Mouse (Mus musculus) liver, embryonic 12.5 days (tissue): ENCODE measurements around the gene Vmn1r90. TPM values are rescaled to one million over a fixed set of nuclear protein-coding genes. Genes with fewer than 3 reads are reported as not detected.
"Not testable (repeated sequence)": the region's sequence is repeated elsewhere in the genome, so short reads cannot be mapped to it uniquely, and the experiment has no call there.

Experiments
- ATAC-seq: fragments of 200-750 bp; cut with Nextera tagmentation; 2 replicates; pipeline ENCODE4 v1.8.0; 2017; ENCODE audit warnings: moderate number of reproducible peaks, mild to moderate bottlenecking, moderate library complexity
- H3K27ac ChIP-seq: fragments of 300-500 bp; sonication (generic); 2 replicates; pipeline ENCODE4 v1.5.1; 2016; ENCODE audit warnings: mild to moderate bottlenecking
- H3K27me3 ChIP-seq: fragments of 300-500 bp; sonication (generic); replicated peaks from 2 replicates; pipeline ENCODE4 v1.6.1; 2016; ENCODE audit warnings: mild to moderate bottlenecking, moderate library complexity
- H3K36me3 ChIP-seq: fragments of 300-500 bp; sonication (generic); 2 replicates; pipeline ENCODE4 v1.6.1; 2016; ENCODE audit warnings: mild to moderate bottlenecking, moderate library complexity
- H3K4me1 ChIP-seq: fragments of 300-500 bp; sonication (generic); 2 replicates; pipeline ENCODE4 v1.6.1; 2016
- H3K4me2 ChIP-seq: fragments of 300-500 bp; sonication (generic); 2 replicates; pipeline ENCODE4 v1.6.1; 2016; ENCODE audit warnings: mild to moderate bottlenecking, moderate library complexity
- H3K4me3 ChIP-seq: fragments of 300-500 bp; sonication (generic); 2 replicates; pipeline ENCODE4 v1.5.1; 2016; ENCODE audit warnings: mild to moderate bottlenecking, moderate library complexity
- H3K9ac ChIP-seq: fragments of 300-500 bp; sonication (generic); 2 replicates; pipeline ENCODE4 v1.6.1; 2016; ENCODE audit warnings: mild to moderate bottlenecking, moderate library complexity
- H3K9me3 ChIP-seq: fragments of 300-500 bp; sonication (generic); replicated peaks from 2 replicates; pipeline ENCODE4 v1.6.1; 2016; ENCODE audit warnings: mild to moderate bottlenecking, moderate library complexity
- WGBS: fragments of 180-500 bp; shearing (Covaris S2); methylation state at CpG from one replicate; pipeline ENCODE4 v1.1.7; 2016; ENCODE audit not compliant: insufficient replicate concordance; 5-methylcytosine and 5-hydroxymethylcytosine counted together
- polyA plus RNA-seq: library from polyadenylated mRNA; unstranded; fragments of >200 nt; fragmentation: Nextera tagmentation; extraction: Ambion mirVana; gene quantifications from 2 replicates; pipeline ENCODE4 v1.2.1, GENCODE M21; 2016

The Vmn1r90 gene
- polyA plus RNA-seq = 0.04 and 0.07 TPM in 2 replicates

DNA sequence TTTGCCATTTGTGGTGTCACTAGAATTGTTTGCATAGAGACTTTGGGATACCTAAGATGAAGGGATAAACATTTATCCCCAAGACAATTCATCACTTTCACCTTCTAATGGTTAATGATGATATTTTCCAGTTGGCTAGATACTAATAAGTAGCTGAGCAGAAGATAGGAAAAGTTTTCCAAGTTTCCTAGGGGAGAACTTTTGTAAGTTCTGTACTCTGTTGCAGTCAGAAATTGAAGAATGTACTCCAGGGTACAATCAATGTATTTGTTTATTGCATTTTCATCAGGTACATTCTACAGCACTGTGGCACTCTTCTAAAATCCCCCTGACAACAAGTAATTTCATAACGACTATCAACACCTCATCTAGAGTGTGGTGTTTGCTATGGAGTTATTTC, at the start of gene Vmn1r90:
Vmn1r90 (minus strand) TSS at position 101 of the 400 bp plus-strand sequence.
- no peak for ATAC-seq
- 33% methylated on average over 1 of the region's 1 CpGs for WGBS
- no peaks in the 10 kb centered on the region for H3K36me3 ChIP-seq
- 0 out of 2 replicates have a peak, but pooled peaks cover 4% of the 10 kb centered on the region for H3K9me3 ChIP-seq
- H3K27me3 ChIP-seq = no peaks in the 10 kb centered on the region
- no peak within 1 kb of the TSS for H3K9ac ChIP-seq
- H3K4me1 ChIP-seq = no peaks in the 10 kb centered on the region
- H3K4me3 ChIP-seq = no peak within 1 kb of the TSS
- no peak within 1 kb of the TSS for H3K27ac ChIP-seq
- H3K4me2 ChIP-seq = no peak within 1 kb of the TSS

DNA sequence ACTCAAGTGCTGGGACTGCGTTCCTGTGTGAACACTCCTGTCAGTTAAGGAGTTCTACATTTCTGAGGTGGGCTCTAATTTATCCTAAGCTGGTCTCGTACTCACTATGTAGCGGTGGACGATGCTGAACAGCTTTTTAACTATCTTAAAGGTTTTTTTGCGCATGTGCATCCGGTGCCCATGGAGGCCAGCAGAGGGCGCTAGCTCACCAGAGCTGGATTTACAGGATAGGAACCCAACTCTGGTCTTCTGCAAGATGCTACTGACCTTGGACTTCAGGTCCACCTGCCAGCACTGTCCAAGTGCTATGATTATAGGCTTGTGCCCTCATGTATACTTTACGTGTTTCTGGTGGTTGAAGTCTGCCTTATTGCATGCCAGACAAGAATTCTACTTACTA, 29.7 kb upstream of the Vmn1r90 start:
- H3K9ac ChIP-seq, H3K4me1 ChIP-seq, H3K27ac ChIP-seq, H3K4me2 ChIP-seq, H3K36me3 ChIP-seq, H3K9me3 ChIP-seq, H3K4me3 ChIP-seq, H3K27me3 ChIP-seq, ATAC-seq: not testable (repeated sequence)
- 48% methylated on average over 8 of the region's 8 CpGs for WGBS

- no peak overlapping the region for H3K4me2 ChIP-seq
- no peak overlapping the region for H3K4me3 ChIP-seq
- H3K9me3 ChIP-seq = no peaks in the 10 kb centered on the region; the same call in 1 of the 2 replicates
- 68% methylated on average over 1 of the region's 1 CpGs for WGBS
- no peak overlapping the region for H3K27ac ChIP-seq
- H3K27me3 ChIP-seq = no peaks in the 10 kb centered on the region
- no peaks in the 10 kb centered on the region for H3K36me3 ChIP-seq
- H3K9ac ChIP-seq = no peak overlapping the region
- H3K4me1 ChIP-seq = no peaks in the 10 kb centered on the region
- ATAC-seq = no peak
Observed at GRCm38 (mm10) chr7:14552284-14552683, 11.0 kb downstream of the Vmn1r90 start.

DNA sequence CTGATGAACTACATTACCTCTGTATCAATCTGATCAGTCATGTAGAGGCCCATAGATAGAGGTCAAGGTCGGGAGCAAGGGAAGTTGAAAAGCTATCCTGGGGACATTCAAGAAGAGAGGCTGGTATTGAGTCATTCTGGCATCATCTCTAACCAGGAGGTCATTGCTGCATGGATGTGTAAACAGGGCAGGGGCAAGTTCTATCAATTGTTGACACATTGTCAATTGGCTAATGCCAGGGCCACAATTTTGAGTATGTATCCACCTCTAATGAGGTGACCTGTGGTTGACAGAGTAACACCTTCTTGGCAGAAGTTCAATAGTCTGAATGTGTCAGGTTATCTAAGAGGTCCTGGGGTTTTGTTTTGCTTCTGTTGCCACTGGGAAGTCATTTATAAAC, 38.0 kb downstream of the Vmn1r90 start:
- Histone ChIP-seq H3K9me3 (no peaks in the 10 kb centered on the region; the same call in 1 of the 2 replicates), H3K36me3 (no peaks in the 10 kb centered on the region), H3K27ac (no peak overlapping the region), H3K27me3 (no peaks in the 10 kb centered on the region), H3K4me1 (no peaks in the 10 kb centered on the region), H3K4me3 (no peak overlapping the region), H3K4me2 (no peak overlapping the region), H3K9ac (no peak overlapping the region)
- WGBS = 38% methylated on average over 1 of the region's 1 CpGs
- peak; percentile 59 for ATAC-seq

- no peak overlapping the region for H3K4me3 ChIP-seq
- no peak overlapping the region for H3K4me2 ChIP-seq
- no peaks in the 10 kb centered on the region for H3K4me1 ChIP-seq
- ATAC-seq = no peak
- no peaks in the 10 kb centered on the region for H3K27me3 ChIP-seq
- no peaks in the 10 kb centered on the region for H3K36me3 ChIP-seq
- H3K9ac ChIP-seq = no peak overlapping the region
- H3K27ac ChIP-seq = no peak overlapping the region
- 66% methylated on average over 1 of the region's 1 CpGs for WGBS
- no peaks in the 10 kb centered on the region; the same call in 1 of the 2 replicates for H3K9me3 ChIP-seq
Observed at GRCm38 (mm10) chr7:14522636-14523035, 40.7 kb downstream of the Vmn1r90 start.

DNA sequence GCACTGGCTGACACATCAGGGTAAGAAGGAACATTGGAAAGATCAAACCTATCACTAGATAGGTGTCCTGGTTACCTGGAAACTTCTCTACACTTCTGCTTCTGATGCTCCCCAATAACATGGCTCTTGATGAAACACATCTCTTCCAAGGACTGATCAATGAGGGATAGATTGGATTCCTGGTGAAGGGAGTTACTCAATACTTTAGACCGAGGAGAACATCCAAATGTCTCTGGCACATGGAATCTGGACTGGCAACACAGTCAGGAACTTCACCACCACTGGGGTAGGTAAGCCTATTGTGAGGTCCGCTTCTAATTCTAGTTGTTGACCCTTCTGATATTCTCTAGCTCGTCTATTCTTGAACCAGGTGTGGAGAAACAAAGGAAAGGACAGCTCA, 45.0 kb downstream of the Vmn1r90 start:
- Histone ChIP-seq H3K4me1 (no peaks in the 10 kb centered on the region), H3K27ac (no peak overlapping the region), H3K9me3 (no peaks in the 10 kb centered on the region; the same call in none of the 2 replicates), H3K4me2 (no peak overlapping the region), H3K27me3 (no peaks in the 10 kb centered on the region), H3K36me3 (no peaks in the 10 kb centered on the region), H3K9ac (no peak overlapping the region), H3K4me3 (no peak overlapping the region)
- ATAC-seq = no peak
- 50% methylated on average over 3 of the region's 3 CpGs for WGBS

Other genes with a start within 250 kb of the Vmn1r90 start
- gene Obox8, start 229.9 kb downstream of the Vmn1r90 start, polyA plus RNA-seq = not detected in 2 replicates
- 2.6 and 3.2 TPM in 2 replicates for gene Sult2a8, start 116.7 kb downstream of the Vmn1r90 start, polyA plus RNA-seq
- not detected in 2 replicates for gene Sult2a7, start 69.3 kb downstream of the Vmn1r90 start, polyA plus RNA-seq
- gene Obox7, start 96.0 kb upstream of the Vmn1r90 start, polyA plus RNA-seq = not detected in 2 replicates